In genomic region chr3:123266753-123267651, GRCm38 (mm10) we compare ENCODE assay signal across 8 mouse cellular contexts. TPM values are rescaled to one million over a fixed set of nuclear protein-coding genes. Genes with fewer than 3 reads are reported as not detected.
DNase-seq lines count a peak whose midpoint lies in the region; ATAC-seq and TF ChIP-seq lines count a peak whose summit lies in the region.

Sec24d (plus strand) TSS chr3:123267455.

- H3K36me3 ChIP-seq in hindbrain, embryonic 14.5 days (replicated peaks; ENCODE audit: control insufficient read depth, insufficient read depth): no peaks in the 10 kb centered on the region

- 0 out of 2 replicates have a peak within 1 kb of the TSS, but pooled peaks have one; percentile 32 for H3K27ac ChIP-seq in hindbrain, embryonic 14.5 days

- no peak for DNase-seq in Patski (ENCODE audit: low read depth, low spot score)
- peak; percentile 79 to 86 for DNase-seq in cerebellum, postnatal 25 days
- peak; percentile 69 to 82 for DNase-seq in frontal cortex, postnatal 36 days (ENCODE audit: low spot score in 2 of 2)
- DNase-seq in hindbrain, embryonic 14.5 days (ENCODE audit: low spot score): peak; percentile 79
- DNase-seq in layer of hippocampus, postnatal 36 days: peak; percentile 76 to 79
- peak; percentile 81 for DNase-seq in lung, postnatal 25 days (ENCODE audit: low spot score)
- DNase-seq in retina, adult 2 months (ENCODE audit: low read depth, low spot score): peak; percentile 52
- peak; percentile 91 for DNase-seq in thymus, postnatal 25 days

- H3K9me3 ChIP-seq in hindbrain, embryonic 14.5 days (ENCODE audit: control insufficient read depth, low read length): no peaks in the 10 kb centered on the region

- 0 out of 2 replicates have a peak, but pooled peaks cover 3% of the 10 kb centered on the region for H3K4me1 ChIP-seq in hindbrain, embryonic 14.5 days (replicated peaks; ENCODE audit: control insufficient read depth, insufficient read depth, low read length)

- H3K9ac ChIP-seq in hindbrain, embryonic 14.5 days: peak within 1 kb of the TSS; percentile 60

- WGBS in hindbrain, embryonic 14.5 days: 3% methylated on average over 65 of the region's 68 CpGs

- peak within 1 kb of the TSS; percentile 56 for H3K4me3 ChIP-seq in hindbrain, embryonic 14.5 days (replicated peaks; ENCODE audit: low read length)

- POLR2A ChIA-PET in Patski (lab: Charles Lee): interaction anchor here (0.6 to 2.0 kb wide), 10 partner anchors 9 to 144 kb away, joined by 3 to 10 read pairs (median 3); no protein-coding TSS in a partner anchor

- peak within 1 kb of the TSS; percentile 93 for H3K4me2 ChIP-seq in hindbrain, embryonic 14.5 days (replicated peaks)

- H3K27me3 ChIP-seq in Patski: no peaks in the 10 kb centered on the region
- H3K27me3 ChIP-seq in hindbrain, embryonic 14.5 days (ENCODE audit: control insufficient read depth, insufficient read depth, low read length): peaks cover 17% of the 10 kb centered on the region

- in situ Hi-C loops in Patski (cut with MboI; ENCODE audit: low pct_unique_long_range_greater_than_20kb): no loop called here

- peak; percentile 74 for ATAC-seq in Patski
- peak; percentile 91 for ATAC-seq in hindbrain, embryonic 14.5 days (ENCODE audit: low FRiP score)

- CTCF ChIA-PET in Patski (lab: Charles Lee): interaction anchor here (0.8 to 2.1 kb wide), 5 partner anchors 14 to 54 kb away, joined by 3 to 13 read pairs (median 4); partner anchors contain the start of gene Synpo2

- no peak for TF ChIP-seq CTCF in Patski (IDR thresholded peaks at IDR 0.05)

RNA-seq across cellular contexts. Expression of gene Sec24d, which starts in this region (rescaled TPM):
- 36.2 TPM for polyA plus RNA-seq in Patski (2021)
- 16.1 and 18.7 TPM in 2 replicates for polyA plus RNA-seq in hindbrain, embryonic 14.5 days (2014; fragmentation: Nextera tagmentation; extraction: Ambion mirVana)
- 10 to 100 TPM; 20.2 to 28.3 TPM for total RNA-seq in layer of hippocampus, postnatal 36 days (2021)
